Mouse (Mus musculus): ENCODE results near the gene Cxcl12.

Cxcl12 gene

GRCm38 (mm10) chr6:117173876-117174275 is 5.5 kb downstream of the Cxcl12 start:
- DNase-seq (ENCODE audit: extremely low spot score), result peak; percentile 84

GRCm38 (mm10) chr6:117175113-117175793 is 6.9 kb downstream of the Cxcl12 start:
- no peak for DNase-seq (ENCODE audit: extremely low spot score)

GRCm38 (mm10) chr6:117176406-117176805 is 8.1 kb downstream of the Cxcl12 start:
- peak; percentile 42 for DNase-seq (ENCODE audit: extremely low spot score)

- DNase-seq (ENCODE audit: extremely low spot score), result no peak
These were observed 12.0 kb downstream of the Cxcl12 start for GRCm38 (mm10) chr6:117180303-117180702.

GRCm38 (mm10) chr6:117185381-117185780 is 17.0 kb downstream of the Cxcl12 start:
- no peak for DNase-seq (ENCODE audit: extremely low spot score)

- no peak for DNase-seq (ENCODE audit: extremely low spot score)
These were observed 22.1 kb downstream of the Cxcl12 start for GRCm38 (mm10) chr6:117190453-117190852.

- DNase-seq (ENCODE audit: extremely low spot score), result no peak
These were observed 23.4 kb downstream of the Cxcl12 start for GRCm38 (mm10) chr6:117191741-117192140.

- DNase-seq (ENCODE audit: extremely low spot score), result no peak
These were observed 24.3 kb downstream of the Cxcl12 start for GRCm38 (mm10) chr6:117192678-117193077.

GRCm38 (mm10) chr6:117195270-117195669 is 26.9 kb downstream of the Cxcl12 start:
- DNase-seq (ENCODE audit: extremely low spot score), result no peak

GRCm38 (mm10) chr6:117198871-117199270 is 30.5 kb downstream of the Cxcl12 start:
- DNase-seq (ENCODE audit: extremely low spot score), result no peak

- no peak for DNase-seq (ENCODE audit: extremely low spot score)
These were observed 31.4 kb downstream of the Cxcl12 start for GRCm38 (mm10) chr6:117199718-117200117.

GRCm38 (mm10) chr6:117200916-117201315 is 32.6 kb downstream of the Cxcl12 start:
- no peak for DNase-seq (ENCODE audit: extremely low spot score)

GRCm38 (mm10) chr6:117201396-117201795 is 33.1 kb downstream of the Cxcl12 start:
- DNase-seq (ENCODE audit: extremely low spot score), result no peak

GRCm38 (mm10) chr6:117201859-117202258 is 33.5 kb downstream of the Cxcl12 start:
- DNase-seq (ENCODE audit: extremely low spot score), result no peak

GRCm38 (mm10) chr6:117202856-117203400 is 34.6 kb downstream of the Cxcl12 start:
- DNase-seq (ENCODE audit: extremely low spot score), result no peak

GRCm38 (mm10) chr6:117204112-117204511 is 35.8 kb downstream of the Cxcl12 start:
- no peak for DNase-seq (ENCODE audit: extremely low spot score)

- DNase-seq (ENCODE audit: extremely low spot score), result no peak
These were observed 38.5 kb downstream of the Cxcl12 start for GRCm38 (mm10) chr6:117206834-117207233.

- no peak for DNase-seq (ENCODE audit: extremely low spot score)
These were observed 39.0 kb downstream of the Cxcl12 start for GRCm38 (mm10) chr6:117207289-117207688.

- no peak for DNase-seq (ENCODE audit: extremely low spot score)
These were observed 41.8 kb downstream of the Cxcl12 start for GRCm38 (mm10) chr6:117210086-117210485.

GRCm38 (mm10) chr6:117210536-117210935 is 42.2 kb downstream of the Cxcl12 start:
- no peak for DNase-seq (ENCODE audit: extremely low spot score)

GRCm38 (mm10) chr6:117214506-117214905 is 46.2 kb downstream of the Cxcl12 start:
- DNase-seq (ENCODE audit: extremely low spot score), result no peak

- DNase-seq (ENCODE audit: extremely low spot score), result no peak
These were observed 50.3 kb downstream of the Cxcl12 start for GRCm38 (mm10) chr6:117218442-117219299.

- no peak for DNase-seq (ENCODE audit: extremely low spot score)
These were observed 51.0 kb downstream of the Cxcl12 start for GRCm38 (mm10) chr6:117219300-117219680.

Data from embryo, embryonic 9.5 days (tissue).